8 mouse cellular contexts compared by ENCODE assay signal in the genomic region with DNA sequence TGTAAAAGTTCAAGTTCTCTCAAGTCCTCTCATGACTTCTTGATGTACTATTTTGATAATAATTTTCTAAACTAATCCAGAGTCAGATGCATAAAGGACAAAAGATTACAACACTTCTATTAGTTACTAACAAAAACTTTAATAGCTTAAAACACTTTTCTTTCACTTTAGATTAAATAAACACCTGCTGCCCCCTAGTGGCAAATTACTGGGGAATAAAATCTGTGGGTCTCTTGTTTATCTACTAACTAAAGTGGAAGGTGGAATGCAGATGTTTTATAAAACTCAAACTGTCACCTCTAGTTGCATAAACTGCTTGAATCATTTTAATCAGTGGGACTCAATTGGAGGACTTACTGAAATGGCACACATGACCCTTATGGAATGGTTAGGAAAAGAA.
DNase-seq lines count a peak whose midpoint lies in the region; ATAC-seq lines count a peak whose summit lies in the region.

No protein-coding gene starts in this region.

- no peak overlapping the region for H3K4me3 ChIP-seq in heart, embryonic 12.5 days

- H3K4me2 ChIP-seq in heart, embryonic 12.5 days = no peak overlapping the region

- H3K9me3 ChIP-seq in heart, embryonic 12.5 days (replicated peaks) = no peaks in the 10 kb centered on the region

- H3K9ac ChIP-seq in heart, embryonic 12.5 days = no peak overlapping the region

- no peak overlapping the region for H3K27ac ChIP-seq in heart, embryonic 12.5 days (ENCODE audit: poor library complexity, severe bottlenecking)

- no peak for ATAC-seq in heart, embryonic 12.5 days (ENCODE audit: insufficient number of reproducible peaks, low FRiP score)

- no peaks in the 10 kb centered on the region for H3K4me1 ChIP-seq in heart, embryonic 12.5 days (replicated peaks)

- peak; percentile 18 for DNase-seq in heart, postnatal 4 days
- DNase-seq in ovary, postnatal 14 days (ENCODE audit: low spot score) = peak; percentile 12
- no peak for DNase-seq in ovary, adult 18-20 months (ENCODE audit: low spot score)
- peak; percentile 76 for DNase-seq in embryo, embryonic 11 days
- peak; percentile 70 for DNase-seq in retina, embryonic 14.5 days (ENCODE audit: low spot score)
- DNase-seq in natural killer cell, adult 2 months (ENCODE audit: low spot score in 2 of 2) = no peak
- no peak for DNase-seq in cerebellum, postnatal 36 days

- H3K27me3 ChIP-seq in heart, embryonic 12.5 days (replicated peaks) = no peaks in the 10 kb centered on the region

- H3K36me3 ChIP-seq in heart, embryonic 12.5 days = no peaks in the 10 kb centered on the region

Comparison
In these comparisons a context has a peak if more than half of its experiments do, and no peak if none do; other contexts are left out.
1. DNase-seq: peak in heart, postnatal 4 days (single experiment), ovary, postnatal 14 days (single experiment), embryo, embryonic 11 days (single experiment) and retina, embryonic 14.5 days (single experiment); none in ovary, adult 18-20 months (single experiment), natural killer cell, adult 2 months (0 of 2) and cerebellum, postnatal 36 days (0 of 2).